Mouse (Mus musculus): ENCODE data around the gene Col27a1.

DNA sequence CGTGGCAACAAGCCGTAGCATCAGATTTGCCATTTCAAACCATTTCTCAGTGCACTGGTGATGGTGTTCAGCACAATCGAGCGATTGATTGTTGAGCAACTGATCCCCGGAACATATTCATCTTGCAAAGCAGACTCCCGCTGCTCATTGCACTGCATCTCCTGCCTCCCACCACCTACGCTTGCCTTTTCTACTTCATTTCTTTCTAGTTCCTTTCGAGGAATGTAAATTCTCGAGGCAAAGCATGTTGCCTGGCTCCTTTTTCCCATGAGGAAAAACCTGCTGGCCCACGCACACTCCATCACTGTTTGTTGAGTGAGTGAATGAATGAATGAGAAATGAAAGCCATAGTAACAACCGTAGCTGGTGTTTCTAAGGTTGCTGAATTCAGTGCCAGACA is 38.0 kb downstream of the Col27a1 start:
- no peak for TF ChIP-seq CTCF (IDR thresholded peaks at IDR 0.05)
- no peak for TF ChIP-seq EP300 (IDR thresholded peaks at IDR 0.05)
